Mouse (Mus musculus): Measurements from ENCODE around the gene Dctn3.

DNA sequence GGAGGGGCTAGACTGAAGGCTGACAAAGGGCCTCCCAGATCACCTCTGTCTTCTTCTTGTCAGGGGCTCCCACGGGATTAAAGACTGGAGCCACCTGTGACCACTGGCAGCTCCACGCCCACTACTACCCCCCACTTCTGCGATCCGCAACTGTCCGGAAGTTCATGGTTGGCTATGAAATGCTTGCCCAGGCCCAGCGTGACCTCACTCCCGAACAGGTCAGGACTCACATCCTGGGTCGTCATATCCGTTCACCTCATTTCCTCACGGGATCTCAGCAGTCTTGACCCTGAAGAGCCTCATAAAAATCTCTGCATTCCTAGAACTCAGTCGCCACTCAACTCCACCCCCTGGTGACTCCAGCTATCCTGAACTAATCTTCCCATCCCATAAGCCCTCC is 35.1 kb upstream of the Dctn3 start:
- TF ChIP-seq CTCF (conservative IDR thresholded peaks at IDR 0.05; ENCODE audit: insufficient read depth, insufficient read length, low read depth, low read length) (no peak), POLR2A (IDR thresholded peaks at IDR 0.05; ENCODE audit: low read depth, low read length) (no peak)
